Mouse (Mus musculus) lung, postnatal 0 days (tissue): ENCODE measurements around the gene Celf2. TPM values are rescaled to one million over a fixed set of nuclear protein-coding genes. Genes with fewer than 3 reads are reported as not detected.

Source experiments
- ATAC-seq: fragments of 200-750 bp; cut with Nextera tagmentation; 2 replicates; pipeline ENCODE4 v1.8.0; 2017; ENCODE audit warnings: moderate library complexity
- DNase-seq: peaks from one replicate; pipeline ENCODE4 v3.0.0-alpha.2; 2016; ENCODE audit warnings: low spot score
- H3K27ac ChIP-seq: fragments of 300-500 bp; sonication (generic); 2 replicates; pipeline ENCODE4 v1.5.1; 2014; ENCODE audit warnings: antibody characterized with exemption, mild to moderate bottlenecking, low read length, mixed read lengths
- H3K27me3 ChIP-seq: fragments of 300-500 bp; sonication (generic); replicated peaks from 2 replicates; pipeline ENCODE4 v1.6.1; 2014; ENCODE audit warnings: low read length, mixed read lengths; ENCODE audit not compliant: insufficient read depth
- H3K36me3 ChIP-seq: fragments of 300-500 bp; sonication (generic); 2 replicates; pipeline ENCODE4 v1.6.1; 2014; ENCODE audit warnings: low read length, mixed read lengths; ENCODE audit not compliant: insufficient read depth
- H3K4me1 ChIP-seq: fragments of 300-500 bp; sonication (generic); 2 replicates; pipeline ENCODE4 v1.6.1; 2014; ENCODE audit warnings: antibody characterized with exemption, low read depth, low read length, mixed read lengths; ENCODE audit not compliant: insufficient read depth
- H3K4me2 ChIP-seq: fragments of 300-500 bp; sonication (generic); replicated peaks from 2 replicates; pipeline ENCODE4 v1.6.1; 2014; ENCODE audit warnings: low read depth, mild to moderate bottlenecking, low read length, moderate library complexity, mixed read lengths
- H3K4me3 ChIP-seq: fragments of 300-500 bp; sonication (generic); 2 replicates; pipeline ENCODE4 v1.5.1; 2014; ENCODE audit warnings: low read depth, low read length
- H3K9ac ChIP-seq: fragments of 300-500 bp; sonication (generic); replicated peaks from 2 replicates; pipeline ENCODE4 v1.6.1; 2014; ENCODE audit warnings: low read depth, mild to moderate bottlenecking
- H3K9me3 ChIP-seq: fragments of 300-500 bp; sonication (generic); 2 replicates; pipeline ENCODE4 v1.6.1; 2016; ENCODE audit warnings: low read length, mixed read lengths
- CTCF ChIP-seq: IDR thresholded peaks from 2 replicates; pipeline ENCODE4 v1.5.1; 2016; ENCODE audit warnings: antibody characterized with exemption, mild to moderate bottlenecking
- EP300 ChIP-seq: IDR thresholded peaks from 2 replicates; pipeline ENCODE4 v1.6.1; 2016; ENCODE audit warnings: antibody characterized with exemption, mild to moderate bottlenecking, control low read depth
- WGBS: fragments of 180-500 bp; shearing (Covaris S2); extraction: QIAGEN DNeasy Blood & Tissue Kit; methylation state at CpG from one replicate; pipeline ENCODE4 v1.1.7; 2014; 5-methylcytosine and 5-hydroxymethylcytosine counted together
- polyA plus RNA-seq: library from polyadenylated mRNA; unstranded; fragments of >200 nt; fragmentation: Nextera tagmentation; extraction: Ambion mirVana; gene quantifications from 2 replicates; pipeline ENCODE4 v1.2.1, GENCODE M21; 2015

Celf2 gene
- polyA plus RNA-seq, 1 experiment from 2014 or later, result 49.6 TPM

- no peak overlapping the region for H3K27ac ChIP-seq
- H3K27me3 ChIP-seq, result no peaks in the 10 kb centered on the region
- DNase-seq, result no peak
- no peaks in the 10 kb centered on the region for H3K36me3 ChIP-seq
- H3K4me3 ChIP-seq, result no peak overlapping the region
- H3K9ac ChIP-seq, result no peak overlapping the region
- no peak overlapping the region for H3K4me2 ChIP-seq
- no peaks in the 10 kb centered on the region for H3K4me1 ChIP-seq
- H3K9me3 ChIP-seq, result no peaks in the 10 kb centered on the region
- no peak for TF ChIP-seq CTCF
- TF ChIP-seq EP300, result no peak
- 62% methylated on average over 4 of the region's 4 CpGs for WGBS
- ATAC-seq, result no peak
Measured at GRCm38 (mm10) chr2:6950702-6951101, 558.7 kb downstream of the Celf2 start.

- Histone ChIP-seq H3K4me3 (no peak overlapping the region), H3K4me2 (no peak overlapping the region), H3K4me1 (no peaks in the 10 kb centered on the region), H3K36me3 (no peaks in the 10 kb centered on the region), H3K9me3 (no peaks in the 10 kb centered on the region), H3K9ac (no peak overlapping the region), H3K27me3 (no peaks in the 10 kb centered on the region), H3K27ac (no peak overlapping the region)
- TF ChIP-seq CTCF, result no peak
- TF ChIP-seq EP300, result no peak
- WGBS, result 65% methylated on average over 9 of the region's 9 CpGs
- ATAC-seq (no peak), DNase-seq (no peak)
Measured at GRCm38 (mm10) chr2:6945638-6946415, 563.5 kb downstream of the Celf2 start.

GRCm38 (mm10) chr2:6943651-6944050 lies 565.7 kb downstream of the Celf2 start:
- TF ChIP-seq CTCF, result no peak
- TF ChIP-seq EP300, result no peak
- Histone ChIP-seq H3K27me3 (no peaks in the 10 kb centered on the region), H3K4me2 (no peak overlapping the region), H3K4me1 (no peaks in the 10 kb centered on the region), H3K27ac (no peak overlapping the region), H3K36me3 (no peaks in the 10 kb centered on the region), H3K9ac (no peak overlapping the region), H3K4me3 (no peak overlapping the region), H3K9me3 (no peaks in the 10 kb centered on the region)
- DNase-seq, result no peak
- 65% methylated on average over 8 of the region's 8 CpGs for WGBS
- no peak for ATAC-seq

GRCm38 (mm10) chr2:6942635-6943390 lies 566.5 kb downstream of the Celf2 start:
- no peak overlapping the region for H3K4me3 ChIP-seq
- H3K4me2 ChIP-seq, result no peak overlapping the region
- H3K4me1 ChIP-seq, result no peaks in the 10 kb centered on the region
- no peak for TF ChIP-seq EP300
- no peak for TF ChIP-seq CTCF
- H3K36me3 ChIP-seq, result no peaks in the 10 kb centered on the region
- no peak for ATAC-seq
- no peaks in the 10 kb centered on the region for H3K27me3 ChIP-seq
- H3K9ac ChIP-seq, result no peak overlapping the region
- H3K27ac ChIP-seq, result no peak overlapping the region
- no peaks in the 10 kb centered on the region for H3K9me3 ChIP-seq
- DNase-seq, result no peak
- 47% methylated on average over 2 of the region's 2 CpGs for WGBS

GRCm38 (mm10) chr2:6939143-6939542 lies 570.2 kb downstream of the Celf2 start:
- H3K4me2 ChIP-seq, result no peak overlapping the region
- no peak overlapping the region for H3K27ac ChIP-seq
- no peaks in the 10 kb centered on the region for H3K4me1 ChIP-seq
- no peak for DNase-seq
- H3K36me3 ChIP-seq, result no peaks in the 10 kb centered on the region
- H3K9me3 ChIP-seq, result no peaks in the 10 kb centered on the region
- 93% methylated on average over 2 of the region's 2 CpGs for WGBS
- ATAC-seq, result no peak
- no peak overlapping the region for H3K9ac ChIP-seq
- no peaks in the 10 kb centered on the region for H3K27me3 ChIP-seq
- no peak overlapping the region for H3K4me3 ChIP-seq
- TF ChIP-seq EP300, result no peak
- TF ChIP-seq CTCF, result no peak

GRCm38 (mm10) chr2:6933130-6933529 lies 576.2 kb downstream of the Celf2 start:
- H3K9ac ChIP-seq, result no peak overlapping the region
- TF ChIP-seq CTCF (no peak), EP300 (no peak)
- H3K4me1 ChIP-seq, result no peaks in the 10 kb centered on the region
- no peak overlapping the region for H3K4me3 ChIP-seq
- H3K27me3 ChIP-seq, result no peaks in the 10 kb centered on the region
- 67% methylated on average over 12 of the region's 12 CpGs for WGBS
- no peak for DNase-seq
- no peak overlapping the region for H3K4me2 ChIP-seq
- ATAC-seq, result no peak
- H3K36me3 ChIP-seq, result no peaks in the 10 kb centered on the region
- H3K9me3 ChIP-seq, result no peaks in the 10 kb centered on the region
- no peak overlapping the region for H3K27ac ChIP-seq
